Mouse (Mus musculus) embryonic facial prominence, embryonic 15.5 days (tissue): ENCODE data around the gene Cfap36. TPM values are rescaled to one million over a fixed set of nuclear protein-coding genes. Genes with fewer than 3 reads are reported as not detected.
A peak's percentile ranks its signal among the peaks of the same experiment; 100 is the strongest.

Experiments used
- ATAC-seq: fragments of 200-750 bp; cut with Nextera tagmentation; 2 replicates; pipeline ENCODE4 v1.8.0; 2017; ENCODE audit warnings: low read depth, moderate TSS enrichment; ENCODE audit not compliant: insufficient number of reproducible peaks, low FRiP score, low TSS enrichment
- H3K27ac ChIP-seq: fragments of 300-500 bp; sonication (generic); replicated peaks from 2 replicates; pipeline ENCODE4 v1.5.1; 2015; ENCODE audit warnings: mild to moderate bottlenecking, inconsistent platforms
- H3K27me3 ChIP-seq: fragments of 300-500 bp; sonication (generic); 2 replicates; pipeline ENCODE4 v1.6.1; 2015; ENCODE audit warnings: inconsistent platforms
- H3K36me3 ChIP-seq: fragments of 300-500 bp; sonication (generic); 2 replicates; pipeline ENCODE4 v1.6.1; 2015; ENCODE audit warnings: mild to moderate bottlenecking, inconsistent platforms
- H3K4me1 ChIP-seq: fragments of 300-500 bp; sonication (generic); 2 replicates; pipeline ENCODE4 v1.6.1; 2015; ENCODE audit warnings: inconsistent platforms
- H3K4me2 ChIP-seq: fragments of 300-500 bp; sonication (generic); replicated peaks from 2 replicates; pipeline ENCODE4 v1.6.1; 2015; ENCODE audit warnings: mild to moderate bottlenecking, inconsistent platforms
- H3K4me3 ChIP-seq: fragments of 300-500 bp; sonication (generic); replicated peaks from 2 replicates; pipeline ENCODE4 v1.5.1; 2015; ENCODE audit warnings: mild to moderate bottlenecking, inconsistent platforms
- H3K9ac ChIP-seq: fragments of 300-500 bp; sonication (generic); 2 replicates; pipeline ENCODE4 v1.6.1; 2015; ENCODE audit warnings: inconsistent platforms
- H3K9me3 ChIP-seq: fragments of 300-500 bp; sonication (generic); replicated peaks from 2 replicates; pipeline ENCODE4 v1.6.1; 2016; ENCODE audit warnings: inconsistent platforms
- WGBS: fragments of 180-500 bp; shearing (Covaris S2); methylation state at CpG from one replicate; pipeline ENCODE4 v1.1.7; 2015; 5-methylcytosine and 5-hydroxymethylcytosine counted together
- polyA plus RNA-seq: library from polyadenylated mRNA; unstranded; fragments of >200 nt; fragmentation: Nextera tagmentation; extraction: Ambion mirVana; gene quantifications from 2 replicates; pipeline ENCODE4 v1.2.1, GENCODE M21; 2015

Gene Cfap36
- 62.1 and 76.8 TPM in 2 replicates for polyA plus RNA-seq

GRCm38 (mm10) chr11:29246883-29247650 lies at the start of gene Cfap36:
Gene Cfap36, minus strand, starts transcription at chr11:29247409.
- Histone ChIP-seq H3K9ac (peak within 1 kb of the TSS; percentile 62), H3K27ac (peak within 1 kb of the TSS; percentile 58), H3K4me1 (peaks cover 13% of the 10 kb centered on the region), H3K27me3 (no peaks in the 10 kb centered on the region), H3K4me3 (peak within 1 kb of the TSS; percentile 80), H3K36me3 (peaks cover 8% of the 10 kb centered on the region), H3K9me3 (no peaks in the 10 kb centered on the region), H3K4me2 (peak within 1 kb of the TSS; percentile 77)
- ATAC-seq = peak; percentile 100
- WGBS = under 1% methylated on average over 53 of the region's 53 CpGs

- no peaks in the 10 kb centered on the region for H3K4me1 ChIP-seq
- H3K9me3 ChIP-seq = no peaks in the 10 kb centered on the region
- no peak overlapping the region for H3K27ac ChIP-seq
- ATAC-seq = no peak
- H3K4me2 ChIP-seq = no peak overlapping the region
- H3K27me3 ChIP-seq = no peaks in the 10 kb centered on the region
- H3K9ac ChIP-seq = no peak overlapping the region
- H3K4me3 ChIP-seq = no peak overlapping the region
- no peaks in the 10 kb centered on the region for H3K36me3 ChIP-seq
These were observed 40.1 kb upstream of the Cfap36 start for GRCm38 (mm10) chr11:29287305-29287704.

- Histone ChIP-seq H3K9me3 (no peaks in the 10 kb centered on the region), H3K4me3 (no peak overlapping the region), H3K36me3 (no peaks in the 10 kb centered on the region), H3K27me3 (no peaks in the 10 kb centered on the region), H3K4me1 (no peaks in the 10 kb centered on the region), H3K4me2 (no peak overlapping the region), H3K9ac (no peak overlapping the region), H3K27ac (no peak overlapping the region)
- ATAC-seq = no peak
These were observed 38.8 kb upstream of the Cfap36 start for GRCm38 (mm10) chr11:29286040-29286439.

GRCm38 (mm10) chr11:29274758-29275157 lies 27.5 kb upstream of the Cfap36 start:
- Histone ChIP-seq H3K27me3 (no peaks in the 10 kb centered on the region), H3K9me3 (no peaks in the 10 kb centered on the region), H3K4me2 (no peak overlapping the region), H3K9ac (no peak overlapping the region), H3K27ac (no peak overlapping the region), H3K4me1 (no peaks in the 10 kb centered on the region), H3K36me3 (no peaks in the 10 kb centered on the region), H3K4me3 (no peak overlapping the region)
- WGBS = 67% methylated on average over 3 of the region's 3 CpGs
- ATAC-seq = no peak

GRCm38 (mm10) chr11:29267824-29268223 lies 20.6 kb upstream of the Cfap36 start:
- ATAC-seq = no peak
- Histone ChIP-seq H3K4me1 (no peaks in the 10 kb centered on the region), H3K27me3 (no peaks in the 10 kb centered on the region), H3K27ac (no peak overlapping the region), H3K9ac (no peak overlapping the region), H3K36me3 (no peaks in the 10 kb centered on the region), H3K4me2 (no peak overlapping the region), H3K9me3 (no peaks in the 10 kb centered on the region), H3K4me3 (no peak overlapping the region)
- 24% methylated on average over 3 of the region's 3 CpGs for WGBS

GRCm38 (mm10) chr11:29254643-29255042 lies 7.4 kb upstream of the Cfap36 start:
- H3K9ac ChIP-seq = no peak overlapping the region
- 82% methylated on average over 1 of the region's 1 CpGs for WGBS
- ATAC-seq = no peak
- H3K4me3 ChIP-seq = no peak overlapping the region
- no peaks in the 10 kb centered on the region for H3K36me3 ChIP-seq
- H3K9me3 ChIP-seq = no peaks in the 10 kb centered on the region
- no peaks in the 10 kb centered on the region for H3K27me3 ChIP-seq
- H3K4me2 ChIP-seq = no peak overlapping the region
- no peak overlapping the region for H3K27ac ChIP-seq
- no peaks in the 10 kb centered on the region for H3K4me1 ChIP-seq

GRCm38 (mm10) chr11:29248386-29248785 lies 1.2 kb upstream of the Cfap36 start:
- Histone ChIP-seq H3K27ac (no peak overlapping the region), H3K27me3 (no peaks in the 10 kb centered on the region), H3K4me1 (peaks cover 13% of the 10 kb centered on the region), H3K36me3 (no peaks in the 10 kb centered on the region; the same call in 1 of the 2 replicates), H3K4me2 (no peak overlapping the region), H3K9ac (no peak overlapping the region), H3K4me3 (no peak overlapping the region), H3K9me3 (no peaks in the 10 kb centered on the region)
- WGBS = 97% methylated on average over 5 of the region's 5 CpGs
- no peak for ATAC-seq

GRCm38 (mm10) chr11:29247725-29248124 lies 516 bp upstream of the Cfap36 start:
- Histone ChIP-seq H3K9me3 (no peaks in the 10 kb centered on the region), H3K36me3 (peaks cover 3% of the 10 kb centered on the region; the same call in 1 of the 2 replicates), H3K4me1 (peaks cover 13% of the 10 kb centered on the region), H3K9ac (no peak overlapping the region), H3K4me3 (peak overlapping the region; percentile 80), H3K4me2 (peak overlapping the region; percentile 77), H3K27ac (no peak overlapping the region), H3K27me3 (no peaks in the 10 kb centered on the region)
- 92% methylated on average over 1 of the region's 1 CpGs for WGBS
- no peak for ATAC-seq

GRCm38 (mm10) chr11:29245988-29246387 lies 1.2 kb downstream of the Cfap36 start:
- peak overlapping the region; percentile 80 for H3K4me3 ChIP-seq
- no peak overlapping the region for H3K27ac ChIP-seq
- 0 out of 2 replicates have a peak overlapping the region, but pooled peaks have one; percentile 62 for H3K9ac ChIP-seq
- H3K4me2 ChIP-seq = peak overlapping the region; percentile 77
- peaks cover 13% of the 10 kb centered on the region for H3K4me1 ChIP-seq
- H3K27me3 ChIP-seq = no peaks in the 10 kb centered on the region
- H3K9me3 ChIP-seq = no peaks in the 10 kb centered on the region
- WGBS = 58% methylated on average over 4 of the region's 4 CpGs
- H3K36me3 ChIP-seq = peaks cover 12% of the 10 kb centered on the region
- ATAC-seq = no peak

- H3K9ac ChIP-seq = no peak overlapping the region
- H3K27me3 ChIP-seq = no peaks in the 10 kb centered on the region
- H3K36me3 ChIP-seq = peaks cover 12% of the 10 kb centered on the region
- no peak overlapping the region for H3K27ac ChIP-seq
- ATAC-seq = no peak
- H3K4me3 ChIP-seq = no peak overlapping the region
- no peak overlapping the region for H3K4me2 ChIP-seq
- H3K9me3 ChIP-seq = no peaks in the 10 kb centered on the region
- 78% methylated on average over 4 of the region's 4 CpGs for WGBS
- peaks cover 13% of the 10 kb centered on the region for H3K4me1 ChIP-seq
These were observed 5.2 kb downstream of the Cfap36 start for GRCm38 (mm10) chr11:29241961-29242360.

- H3K4me2 ChIP-seq = no peak overlapping the region
- 98% methylated on average over 1 of the region's 1 CpGs for WGBS
- no peak for ATAC-seq
- no peak overlapping the region for H3K9ac ChIP-seq
- no peaks in the 10 kb centered on the region for H3K27me3 ChIP-seq
- no peak overlapping the region for H3K27ac ChIP-seq
- no peaks in the 10 kb centered on the region for H3K9me3 ChIP-seq
- peaks cover 15% of the 10 kb centered on the region for H3K36me3 ChIP-seq
- H3K4me1 ChIP-seq = no peaks in the 10 kb centered on the region
- H3K4me3 ChIP-seq = no peak overlapping the region
These were observed 7.9 kb downstream of the Cfap36 start for GRCm38 (mm10) chr11:29239353-29239752.

- WGBS = 91% methylated on average over 3 of the region's 3 CpGs
- Histone ChIP-seq H3K4me1 (no peaks in the 10 kb centered on the region), H3K27me3 (no peaks in the 10 kb centered on the region), H3K4me3 (no peak overlapping the region), H3K9ac (no peak overlapping the region), H3K4me2 (no peak overlapping the region), H3K27ac (no peak overlapping the region), H3K36me3 (peaks cover 17% of the 10 kb centered on the region), H3K9me3 (no peaks in the 10 kb centered on the region)
- no peak for ATAC-seq
These were observed 8.7 kb downstream of the Cfap36 start for GRCm38 (mm10) chr11:29238551-29238950.
